Mouse (Mus musculus) limb, embryonic 11.5 days (tissue): ENCODE results near the gene Tmem274. TPM values are rescaled to one million over a fixed set of nuclear protein-coding genes. Genes with fewer than 3 reads are reported as not detected.
A peak's percentile ranks its signal among the peaks of the same experiment; 100 is the strongest.
"Not testable (repeated sequence)": the region's sequence is repeated elsewhere in the genome, so short reads cannot be mapped to it uniquely, and the experiment has no call there.

Experiments
- ATAC-seq: fragments of 200-750 bp; cut with Nextera tagmentation; 2 replicates; pipeline ENCODE4 v1.8.0; 2017; ENCODE audit warnings: low read depth; ENCODE audit not compliant: insufficient number of reproducible peaks, low FRiP score, low TSS enrichment
- DNase-seq: peaks from one replicate; pipeline ENCODE4 v3.0.0-alpha.2; 2015; ENCODE audit warnings: low spot score
- H3K27ac ChIP-seq: fragments of 300-500 bp; sonication (generic); replicated peaks from 2 replicates; pipeline ENCODE4 v1.5.1; 2014; ENCODE audit warnings: low read depth, mild to moderate bottlenecking, low read length
- H3K27me3 ChIP-seq: fragments of 300-500 bp; sonication (generic); 2 replicates; pipeline ENCODE4 v1.6.1; 2014; ENCODE audit warnings: mild to moderate bottlenecking, low read length, mixed read lengths; ENCODE audit not compliant: control insufficient read depth, insufficient read depth
- H3K36me3 ChIP-seq: fragments of 300-500 bp; sonication (generic); 2 replicates; pipeline ENCODE4 v1.6.1; 2014; ENCODE audit warnings: mild to moderate bottlenecking, low read length, moderate library complexity, mixed read lengths; ENCODE audit not compliant: control insufficient read depth, insufficient read depth
- H3K4me1 ChIP-seq: fragments of 300-500 bp; sonication (generic); 2 replicates; pipeline ENCODE4 v1.6.1; 2014; ENCODE audit warnings: low read length, mixed read lengths; ENCODE audit not compliant: control insufficient read depth, insufficient read depth
- H3K4me2 ChIP-seq: fragments of 300-500 bp; sonication (generic); 2 replicates; pipeline ENCODE4 v1.6.1; 2014; ENCODE audit warnings: low read depth, mild to moderate bottlenecking, moderate library complexity; ENCODE audit not compliant: severe bottlenecking
- H3K4me3 ChIP-seq: fragments of 300-500 bp; sonication (generic); 2 replicates; pipeline ENCODE4 v1.5.1; 2014; ENCODE audit warnings: low read depth, low read length
- H3K9ac ChIP-seq: fragments of 300-500 bp; sonication (generic); 2 replicates; pipeline ENCODE4 v1.6.1; 2014; ENCODE audit warnings: mild to moderate bottlenecking, low read length
- H3K9me3 ChIP-seq: fragments of 300-500 bp; sonication (generic); 2 replicates; pipeline ENCODE4 v1.6.1; 2016; ENCODE audit warnings: low read length; ENCODE audit not compliant: control insufficient read depth
- WGBS: fragments of 180-500 bp; shearing (Covaris S2); extraction: QIAGEN DNeasy Blood & Tissue Kit; methylation state at CpG from one replicate; pipeline ENCODE4 v1.1.7; 2014; 5-methylcytosine and 5-hydroxymethylcytosine counted together
- polyA plus RNA-seq: library from polyadenylated mRNA; unstranded; fragments of >200 nt; fragmentation: Nextera tagmentation; extraction: Ambion mirVana; gene quantifications from 2 replicates; pipeline ENCODE4 v1.2.1, GENCODE M21; 2014

Tmem274 gene
- 0.55 TPM in 1 of 2 replicates, not detected in the other for polyA plus RNA-seq

- ATAC-seq (no peak), DNase-seq (no peak)
- no peak within 1 kb of the TSS for H3K4me3 ChIP-seq
- H3K36me3 ChIP-seq = peaks cover 3% of the 10 kb centered on the region; the same call in 1 of the 2 replicates
- H3K4me2 ChIP-seq = no peak within 1 kb of the TSS
- H3K27me3 ChIP-seq = no peaks in the 10 kb centered on the region
- 85% methylated on average over 11 of the region's 11 CpGs for WGBS
- no peaks in the 10 kb centered on the region for H3K9me3 ChIP-seq
- H3K4me1 ChIP-seq = no peaks in the 10 kb centered on the region
- no peak within 1 kb of the TSS for H3K27ac ChIP-seq
- no peak within 1 kb of the TSS for H3K9ac ChIP-seq
Measured at GRCm38 (mm10) chr4:149477078-149477477, at the start of gene Tmem274. Gene Tmem274 (plus strand): TSS chr4:149477378.

- H3K9me3 ChIP-seq = no peaks in the 10 kb centered on the region
- H3K27me3 ChIP-seq = no peaks in the 10 kb centered on the region
- no peak overlapping the region for H3K9ac ChIP-seq
- no peak for ATAC-seq
- H3K36me3 ChIP-seq = no peaks in the 10 kb centered on the region
- H3K4me1 ChIP-seq = no peaks in the 10 kb centered on the region
- WGBS = 85% methylated on average over 5 of the region's 5 CpGs
- H3K27ac ChIP-seq = no peak overlapping the region
- no peak overlapping the region for H3K4me2 ChIP-seq
- H3K4me3 ChIP-seq = no peak overlapping the region
- DNase-seq = no peak
Measured at GRCm38 (mm10) chr4:149429592-149429991, 47.6 kb upstream of the Tmem274 start.

- H3K27ac ChIP-seq, H3K36me3 ChIP-seq, H3K4me2 ChIP-seq, ATAC-seq, H3K4me3 ChIP-seq, DNase-seq, H3K4me1 ChIP-seq, H3K27me3 ChIP-seq, H3K9me3 ChIP-seq, H3K9ac ChIP-seq: not testable (repeated sequence)
- WGBS = 78% methylated on average over 1 of the region's 1 CpGs
Measured at GRCm38 (mm10) chr4:149431887-149432286, 45.3 kb upstream of the Tmem274 start.

- Histone ChIP-seq H3K4me2 (no peak overlapping the region), H3K36me3 (no peaks in the 10 kb centered on the region), H3K27me3 (no peaks in the 10 kb centered on the region), H3K4me3 (no peak overlapping the region), H3K4me1 (no peaks in the 10 kb centered on the region; the same call in none of the 2 replicates), H3K27ac (no peak overlapping the region), H3K9ac (no peak overlapping the region), H3K9me3 (no peaks in the 10 kb centered on the region)
- ATAC-seq (no peak), DNase-seq (no peak)
- 62% methylated on average over 8 of the region's 8 CpGs for WGBS
Measured at GRCm38 (mm10) chr4:149440576-149440975, 36.6 kb upstream of the Tmem274 start.

GRCm38 (mm10) chr4:149442436-149442835 is 34.7 kb upstream of the Tmem274 start:
- Histone ChIP-seq H3K9me3 (no peaks in the 10 kb centered on the region), H3K4me1 (no peaks in the 10 kb centered on the region; the same call in none of the 2 replicates), H3K4me3 (no peak overlapping the region), H3K4me2 (no peak overlapping the region), H3K36me3 (no peaks in the 10 kb centered on the region), H3K27ac (no peak overlapping the region), H3K9ac (no peak overlapping the region), H3K27me3 (no peaks in the 10 kb centered on the region)
- DNase-seq = no peak
- no peak for ATAC-seq
- WGBS = 75% methylated on average over 3 of the region's 3 CpGs

GRCm38 (mm10) chr4:149444465-149444864 is 32.7 kb upstream of the Tmem274 start:
- H3K27ac ChIP-seq = no peak overlapping the region
- WGBS = 88% methylated on average over 1 of the region's 1 CpGs
- H3K27me3 ChIP-seq = no peaks in the 10 kb centered on the region
- no peak overlapping the region for H3K4me3 ChIP-seq
- H3K36me3 ChIP-seq = no peaks in the 10 kb centered on the region
- H3K4me1 ChIP-seq = no peaks in the 10 kb centered on the region; the same call in none of the 2 replicates
- no peaks in the 10 kb centered on the region for H3K9me3 ChIP-seq
- H3K4me2 ChIP-seq = no peak overlapping the region
- ATAC-seq (no peak), DNase-seq (peak; percentile 30)
- no peak overlapping the region for H3K9ac ChIP-seq

GRCm38 (mm10) chr4:149444964-149445701 is 32.0 kb upstream of the Tmem274 start:
- Histone ChIP-seq H3K4me1 (no peaks in the 10 kb centered on the region; the same call in none of the 2 replicates), H3K9me3 (no peaks in the 10 kb centered on the region), H3K27me3 (no peaks in the 10 kb centered on the region), H3K36me3 (no peaks in the 10 kb centered on the region), H3K9ac (peak overlapping the region; percentile 65), H3K27ac (peak overlapping the region; percentile 56), H3K4me2 (peak overlapping the region; percentile 35), H3K4me3 (peak overlapping the region; percentile 2; the same call in 1 of the 2 replicates)
- ATAC-seq (peak; percentile 95), DNase-seq (peak; percentile 96)
- under 1% methylated on average over 36 of the region's 36 CpGs for WGBS

- H3K4me1 ChIP-seq = no peaks in the 10 kb centered on the region; the same call in none of the 2 replicates
- peak overlapping the region; percentile 61; the same call in 1 of the 2 replicates for H3K27ac ChIP-seq
- 2% methylated on average over 11 of the region's 11 CpGs for WGBS
- no peaks in the 10 kb centered on the region for H3K36me3 ChIP-seq
- H3K4me2 ChIP-seq = peak overlapping the region; percentile 35
- H3K27me3 ChIP-seq = no peaks in the 10 kb centered on the region
- 0 out of 2 replicates have a peak overlapping the region, but pooled peaks have one; percentile 2 for H3K4me3 ChIP-seq
- no peak overlapping the region for H3K9ac ChIP-seq
- ATAC-seq (peak; percentile 67; the same call in 1 of the 2 replicates), DNase-seq (peak; percentile 79)
- no peaks in the 10 kb centered on the region for H3K9me3 ChIP-seq
Measured at GRCm38 (mm10) chr4:149445868-149446267, 31.3 kb upstream of the Tmem274 start.
